Mouse (Mus musculus): ENCODE measurements around the gene Gin1. TPM values are rescaled to one million over a fixed set of nuclear protein-coding genes. Genes with fewer than 3 reads are reported as not detected.
"Not testable (repeated sequence)": the region's sequence is repeated elsewhere in the genome, so short reads cannot be mapped to it uniquely, and the experiment has no call there.

Gin1 gene
- polyA plus RNA-seq, 1 experiment: 0.19 TPM

GRCm38 (mm10) chr1:97759841-97760240, 10.1 kb upstream of the Gin1 start:
- TF ChIP-seq GATA1 (IDR thresholded peaks at IDR 0.05; ENCODE audit: low read length): no peak
- no peak for TF ChIP-seq TAL1 (IDR thresholded peaks at IDR 0.05; ENCODE audit: low read length)

DNA sequence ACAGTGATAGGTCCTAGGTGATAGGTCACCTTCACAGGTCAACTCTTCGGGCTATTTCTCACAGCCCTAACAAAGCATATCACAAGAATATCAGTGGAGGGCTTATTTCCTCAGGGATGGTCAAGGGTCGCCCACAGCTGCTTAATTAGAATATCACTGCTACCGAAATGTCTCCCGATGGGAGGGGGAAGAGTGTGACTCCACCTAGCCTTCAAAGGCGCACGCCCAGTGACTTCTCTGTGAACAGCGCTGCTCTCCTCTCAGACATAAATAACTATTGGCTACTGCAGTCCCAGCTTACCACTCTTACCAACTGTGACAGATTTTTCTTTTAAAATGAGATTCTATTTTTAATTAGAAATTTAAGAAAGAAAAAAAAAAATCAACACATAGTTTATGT, 9.4 kb upstream of the Gin1 start:
- H3K36me3 ChIP-seq (ENCODE audit: control insufficient read depth): peaks cover 3% of the 10 kb centered on the region
- no peaks in the 10 kb centered on the region for H3K27me3 ChIP-seq (ENCODE audit: control insufficient read depth)
- no peak for TF ChIP-seq GATA1 (IDR thresholded peaks at IDR 0.05; ENCODE audit: low read length)
- no peak for TF ChIP-seq TAL1 (IDR thresholded peaks at IDR 0.05; ENCODE audit: low read length)
- H3K4me1 ChIP-seq (ENCODE audit: control insufficient read depth): peaks cover 4% of the 10 kb centered on the region
- H3K9me3 ChIP-seq (ENCODE audit: control insufficient read depth, low read length): no peaks in the 10 kb centered on the region
- H3K4me3 ChIP-seq (replicated peaks): no peak overlapping the region

More at GRCm38 (mm10) chr1:97759841-97760240, 10.1 kb upstream of the Gin1 start:
- H3K9me3 ChIP-seq (ENCODE audit: control insufficient read depth, low read length): no peaks in the 10 kb centered on the region
- H3K4me1 ChIP-seq (ENCODE audit: control insufficient read depth): peaks cover 3% of the 10 kb centered on the region
- H3K27me3 ChIP-seq (ENCODE audit: control insufficient read depth): no peaks in the 10 kb centered on the region
- no peak overlapping the region for H3K4me3 ChIP-seq (replicated peaks)
- H3K36me3 ChIP-seq (ENCODE audit: control insufficient read depth): peaks cover 10% of the 10 kb centered on the region

DNA sequence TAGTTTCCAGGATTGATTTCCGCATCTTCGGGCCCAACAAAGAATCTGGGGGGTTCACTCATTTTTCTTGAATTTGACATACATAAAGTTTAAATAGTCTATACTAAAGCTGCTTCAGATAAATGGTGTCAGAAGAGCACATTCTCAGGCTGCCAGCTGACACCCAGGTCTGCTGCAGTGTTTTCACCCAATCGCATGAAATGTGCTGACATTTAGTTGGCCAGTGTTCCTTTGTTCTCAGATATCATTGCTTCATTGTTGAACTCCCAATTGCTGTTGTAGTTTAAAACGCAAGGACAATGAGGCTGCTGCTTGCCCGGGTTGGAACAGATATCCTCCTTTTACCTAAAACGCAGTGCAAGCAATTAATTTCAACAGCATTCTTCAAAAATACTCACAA, 8.5 kb upstream of the Gin1 start:
- H3K36me3 ChIP-seq (ENCODE audit: control insufficient read depth): peaks cover 3% of the 10 kb centered on the region
- no peaks in the 10 kb centered on the region for H3K9me3 ChIP-seq (ENCODE audit: control insufficient read depth, low read length)
- no peaks in the 10 kb centered on the region for H3K27me3 ChIP-seq (ENCODE audit: control insufficient read depth)
- TF ChIP-seq GATA1 (IDR thresholded peaks at IDR 0.05; ENCODE audit: low read length) (no peak), TAL1 (IDR thresholded peaks at IDR 0.05; ENCODE audit: low read length) (no peak)
- peaks cover 10% of the 10 kb centered on the region for H3K4me1 ChIP-seq (ENCODE audit: control insufficient read depth)
- no peak overlapping the region for H3K4me3 ChIP-seq (replicated peaks)

- H3K9me3 ChIP-seq (ENCODE audit: control insufficient read depth, low read length); H3K36me3 ChIP-seq (ENCODE audit: control insufficient read depth); H3K4me3 ChIP-seq (replicated peaks); H3K27me3 ChIP-seq (ENCODE audit: control insufficient read depth): not testable (repeated sequence)
- H3K4me1 ChIP-seq (ENCODE audit: control insufficient read depth): peaks cover 31% of the 10 kb centered on the region
These were observed 4.3 kb upstream of the Gin1 start for GRCm38 (mm10) chr1:97765712-97766111.

GRCm38 (mm10) chr1:97768089-97768488, 1.9 kb upstream of the Gin1 start:
- Histone ChIP-seq H3K9me3 (ENCODE audit: control insufficient read depth, low read length) (no peaks in the 10 kb centered on the region), H3K4me3 (replicated peaks) (peak overlapping the region; percentile 79), H3K4me1 (ENCODE audit: control insufficient read depth) (peaks cover 51% of the 10 kb centered on the region), H3K27me3 (ENCODE audit: control insufficient read depth) (no peaks in the 10 kb centered on the region), H3K36me3 (ENCODE audit: control insufficient read depth) (peaks cover 3% of the 10 kb centered on the region)
- no peak for TF ChIP-seq GATA1 (IDR thresholded peaks at IDR 0.05; ENCODE audit: low read length)
- no peak for TF ChIP-seq TAL1 (IDR thresholded peaks at IDR 0.05; ENCODE audit: low read length)

DNA sequence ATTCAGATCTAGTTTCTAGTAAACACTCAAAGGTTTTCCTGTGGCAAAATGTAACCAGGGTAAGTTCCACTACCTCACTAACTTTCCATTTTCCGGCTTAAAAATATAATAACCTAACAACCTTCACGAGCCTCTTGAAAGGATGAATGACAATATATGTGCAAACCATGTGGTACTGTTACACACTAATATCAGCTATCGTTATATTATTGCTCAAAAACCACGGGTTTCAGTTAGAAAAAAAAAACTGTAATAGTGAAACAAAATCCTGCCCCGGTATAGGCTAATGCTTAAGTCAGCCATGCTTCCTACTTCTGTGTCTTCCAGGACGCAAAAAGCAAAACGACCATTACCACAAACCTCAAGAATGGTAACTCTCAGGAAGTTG, 1.1 kb upstream of the Gin1 start:
- peaks cover 58% of the 10 kb centered on the region for H3K4me1 ChIP-seq (ENCODE audit: control insufficient read depth)

GRCm38 (mm10) chr1:97769294-97769903, 573 bp upstream of the Gin1 start:
- H3K27me3 ChIP-seq (ENCODE audit: control insufficient read depth): no peaks in the 10 kb centered on the region
- TF ChIP-seq TAL1 (IDR thresholded peaks at IDR 0.05; ENCODE audit: low read length) (no peak), GATA1 (IDR thresholded peaks at IDR 0.05; ENCODE audit: low read length) (no peak; the same call in 1 of the 2 replicates)
- H3K36me3 ChIP-seq (ENCODE audit: control insufficient read depth): peaks cover 3% of the 10 kb centered on the region
- H3K4me1 ChIP-seq (ENCODE audit: control insufficient read depth): peaks cover 63% of the 10 kb centered on the region
- H3K9me3 ChIP-seq (ENCODE audit: control insufficient read depth, low read length): no peaks in the 10 kb centered on the region
- peak overlapping the region; percentile 79 for H3K4me3 ChIP-seq (replicated peaks)

More for the DNA sequence above, 1.1 kb upstream of the Gin1 start:
- H3K4me3 ChIP-seq (replicated peaks): peak overlapping the region; percentile 79
- TF ChIP-seq TAL1 (IDR thresholded peaks at IDR 0.05; ENCODE audit: low read length): no peak
- TF ChIP-seq GATA1 (IDR thresholded peaks at IDR 0.05; ENCODE audit: low read length): no peak
- no peaks in the 10 kb centered on the region for H3K9me3 ChIP-seq (ENCODE audit: control insufficient read depth, low read length)
- H3K27me3 ChIP-seq (ENCODE audit: control insufficient read depth): no peaks in the 10 kb centered on the region
- H3K36me3 ChIP-seq (ENCODE audit: control insufficient read depth): peaks cover 3% of the 10 kb centered on the region

- Histone ChIP-seq H3K4me1 (ENCODE audit: control insufficient read depth) (peaks cover 57% of the 10 kb centered on the region), H3K36me3 (ENCODE audit: control insufficient read depth) (peaks cover 11% of the 10 kb centered on the region)
These were observed 1.1 kb downstream of the Gin1 start for GRCm38 (mm10) chr1:97771118-97771517.

DNA sequence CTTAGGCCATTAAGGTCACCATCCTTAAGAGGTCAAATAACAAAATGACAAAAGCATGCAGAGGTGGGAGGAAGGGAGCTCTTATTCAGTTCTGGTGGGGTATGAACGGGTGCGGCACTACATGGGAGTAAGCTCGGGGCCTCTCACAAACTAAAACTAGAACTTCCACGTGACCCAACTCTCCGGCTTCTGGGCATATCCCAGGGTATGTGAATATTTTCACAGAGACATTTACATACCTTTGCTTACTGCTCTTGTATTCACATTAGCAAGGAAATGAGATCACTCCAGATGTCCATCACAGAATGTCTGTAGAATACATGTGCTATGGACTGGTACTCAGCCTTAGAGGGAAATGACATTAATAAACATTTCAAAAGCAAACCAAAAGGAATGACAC, 1.8 kb downstream of the Gin1 start:
- Histone ChIP-seq H3K27me3 (ENCODE audit: control insufficient read depth) (no peaks in the 10 kb centered on the region), H3K4me3 (replicated peaks) (peak overlapping the region; percentile 79), H3K9me3 (ENCODE audit: control insufficient read depth, low read length) (no peaks in the 10 kb centered on the region), H3K4me1 (ENCODE audit: control insufficient read depth) (peaks cover 56% of the 10 kb centered on the region), H3K36me3 (ENCODE audit: control insufficient read depth) (peaks cover 17% of the 10 kb centered on the region)
- TF ChIP-seq TAL1 (IDR thresholded peaks at IDR 0.05; ENCODE audit: low read length): no peak
- no peak for TF ChIP-seq GATA1 (IDR thresholded peaks at IDR 0.05; ENCODE audit: low read length)

More at GRCm38 (mm10) chr1:97771118-97771517, 1.1 kb downstream of the Gin1 start:
- no peaks in the 10 kb centered on the region for H3K27me3 ChIP-seq (ENCODE audit: control insufficient read depth)
- peak overlapping the region; percentile 79 for H3K4me3 ChIP-seq (replicated peaks)
- H3K9me3 ChIP-seq (ENCODE audit: control insufficient read depth, low read length): no peaks in the 10 kb centered on the region
- no peak for TF ChIP-seq TAL1 (IDR thresholded peaks at IDR 0.05; ENCODE audit: low read length)
- no peak for TF ChIP-seq GATA1 (IDR thresholded peaks at IDR 0.05; ENCODE audit: low read length)

GRCm38 (mm10) chr1:97773362-97773761, 3.4 kb downstream of the Gin1 start:
- Histone ChIP-seq H3K9me3 (ENCODE audit: control insufficient read depth, low read length) (no peaks in the 10 kb centered on the region), H3K27me3 (ENCODE audit: control insufficient read depth) (no peaks in the 10 kb centered on the region), H3K4me3 (replicated peaks) (no peak overlapping the region), H3K36me3 (ENCODE audit: control insufficient read depth) (peaks cover 23% of the 10 kb centered on the region), H3K4me1 (ENCODE audit: control insufficient read depth) (peaks cover 46% of the 10 kb centered on the region)
- no peak for TF ChIP-seq GATA1 (IDR thresholded peaks at IDR 0.05; ENCODE audit: low read length)
- TF ChIP-seq TAL1 (IDR thresholded peaks at IDR 0.05; ENCODE audit: low read length): no peak
